Mouse (Mus musculus): ENCODE measurements around the gene 4933414I15Rik. TPM values are rescaled to one million over a fixed set of nuclear protein-coding genes. Genes with fewer than 3 reads are reported as not detected.

The 4933414I15Rik gene
- polyA plus RNA-seq, 1 experiment from 2014 or later = not detected

GRCm38 (mm10) chr11:50897359-50897758 lies 46.2 kb downstream of the 4933414I15Rik start:
- H3K9ac ChIP-seq (replicated peaks; ENCODE audit: low read depth) = no peak overlapping the region
- H3K9me3 ChIP-seq (ENCODE audit: low read length) = peaks cover 32% of the 10 kb centered on the region
- H3K36me3 ChIP-seq (ENCODE audit: insufficient read depth, low read length) = peaks cover 8% of the 10 kb centered on the region; the same call in 1 of the 2 replicates
- no peak overlapping the region for H3K4me2 ChIP-seq (replicated peaks; ENCODE audit: low read depth, low read length)
- no peaks in the 10 kb centered on the region for H3K27me3 ChIP-seq (replicated peaks; ENCODE audit: insufficient read depth, low read length)
- ATAC-seq (no peak), DNase-seq (ENCODE audit: low spot score) (no peak)
- no peaks in the 10 kb centered on the region for H3K4me1 ChIP-seq (ENCODE audit: insufficient read depth, low read depth, low read length)
- WGBS = 66% methylated on average over 1 of the region's 1 CpGs
- TF ChIP-seq CTCF (IDR thresholded peaks at IDR 0.05) (no peak), EP300 (IDR thresholded peaks at IDR 0.05) (no peak)
- no peak overlapping the region for H3K27ac ChIP-seq (ENCODE audit: low read length)
- H3K4me3 ChIP-seq (ENCODE audit: low read depth, low read length) = no peak overlapping the region

- Histone ChIP-seq H3K27me3 (replicated peaks; ENCODE audit: insufficient read depth, low read length) (no peaks in the 10 kb centered on the region), H3K9ac (replicated peaks; ENCODE audit: low read depth) (no peak overlapping the region), H3K9me3 (ENCODE audit: low read length) (0 out of 2 replicates have a peak, but pooled peaks cover 4% of the 10 kb centered on the region), H3K4me1 (ENCODE audit: insufficient read depth, low read depth, low read length) (no peaks in the 10 kb centered on the region), H3K4me3 (ENCODE audit: low read depth, low read length) (no peak overlapping the region), H3K4me2 (replicated peaks; ENCODE audit: low read depth, low read length) (no peak overlapping the region), H3K27ac (ENCODE audit: low read length) (no peak overlapping the region), H3K36me3 (ENCODE audit: insufficient read depth, low read length) (no peaks in the 10 kb centered on the region)
- ATAC-seq = no peak
- DNase-seq (ENCODE audit: low spot score) = no peak
- 46% methylated on average over 2 of the region's 2 CpGs for WGBS
- TF ChIP-seq CTCF (IDR thresholded peaks at IDR 0.05) = no peak
- no peak for TF ChIP-seq EP300 (IDR thresholded peaks at IDR 0.05)
Measured at GRCm38 (mm10) chr11:50892441-50892840, 51.1 kb downstream of the 4933414I15Rik start.

Other genes with a start within 250 kb of the 4933414I15Rik start
- gene Zfp354c, start 116.0 kb downstream of the 4933414I15Rik start, polyA plus RNA-seq (2015; fragmentation: Nextera tagmentation; extraction: Ambion mirVana) = 4.2 and 4.7 TPM in 2 replicates
- 0.43 and 0.51 TPM in 2 replicates for gene Zfp879, start 102.2 kb downstream of the 4933414I15Rik start, polyA plus RNA-seq (2015; fragmentation: Nextera tagmentation; extraction: Ambion mirVana)
- 0.10 and 0.17 TPM in 2 replicates for gene Grm6, start 93.1 kb downstream of the 4933414I15Rik start, polyA plus RNA-seq (2015; fragmentation: Nextera tagmentation; extraction: Ambion mirVana)
- gene Zfp454, start 56.1 kb downstream of the 4933414I15Rik start, polyA plus RNA-seq (2015; fragmentation: Nextera tagmentation; extraction: Ambion mirVana) = 1.9 and 2.0 TPM in 2 replicates
- gene Zfp2, start 27.6 kb downstream of the 4933414I15Rik start, polyA plus RNA-seq (2015; fragmentation: Nextera tagmentation; extraction: Ambion mirVana) = 3.3 and 3.7 TPM in 2 replicates
- gene Zfp354b, start 12.1 kb downstream of the 4933414I15Rik start, polyA plus RNA-seq (2015; fragmentation: Nextera tagmentation; extraction: Ambion mirVana) = 1.1 TPM in 2 replicates
- not detected in 2 replicates for gene Prop1, start 10.0 kb upstream of the 4933414I15Rik start, polyA plus RNA-seq (2015; fragmentation: Nextera tagmentation; extraction: Ambion mirVana)
- gene Olfr1378, start 22.8 kb upstream of the 4933414I15Rik start, polyA plus RNA-seq (2015; fragmentation: Nextera tagmentation; extraction: Ambion mirVana) = not detected in 2 replicates
- not detected in 2 replicates for gene Olfr1377, start 38.2 kb upstream of the 4933414I15Rik start, polyA plus RNA-seq (2015; fragmentation: Nextera tagmentation; extraction: Ambion mirVana)
- gene Olfr51, start 59.8 kb upstream of the 4933414I15Rik start, polyA plus RNA-seq (2015; fragmentation: Nextera tagmentation; extraction: Ambion mirVana) = not detected in 2 replicates
- not detected in 2 replicates for gene Olfr54, start 70.5 kb upstream of the 4933414I15Rik start, polyA plus RNA-seq (2015; fragmentation: Nextera tagmentation; extraction: Ambion mirVana)
- gene Olfr1375, start 104.3 kb upstream of the 4933414I15Rik start, polyA plus RNA-seq (2015; fragmentation: Nextera tagmentation; extraction: Ambion mirVana) = not detected in 2 replicates
- gene Zfp354a, start 115.5 kb upstream of the 4933414I15Rik start, polyA plus RNA-seq (2015; fragmentation: Nextera tagmentation; extraction: Ambion mirVana) = 5.7 and 5.9 TPM in 2 replicates